Mouse (Mus musculus): ENCODE measurements around the gene Zfp12. TPM values are rescaled to one million over a fixed set of nuclear protein-coding genes. Genes with fewer than 3 reads are reported as not detected.

Zfp12 gene
- polyA plus RNA-seq, 1 experiment from 2014 or later = 30.4 TPM

GRCm38 (mm10) chr5:143287774-143288328 lies 52.9 kb downstream of the Zfp12 start:
- no peaks in the 10 kb centered on the region for H3K9me3 ChIP-seq (ENCODE audit: control insufficient read depth, low read length)
- H3K4me3 ChIP-seq (ENCODE audit: low read depth, low read length) = peak overlapping the region; percentile 23
- H3K4me1 ChIP-seq (replicated peaks; ENCODE audit: control insufficient read depth, insufficient read depth, low read length) = peaks cover 3% of the 10 kb centered on the region; the same call in 1 of the 2 replicates
- H3K36me3 ChIP-seq (ENCODE audit: control insufficient read depth, insufficient read depth, low read length) = no peaks in the 10 kb centered on the region
- H3K9ac ChIP-seq (ENCODE audit: low read length) = peak overlapping the region; percentile 33
- 1% methylated on average over 48 of the region's 48 CpGs for WGBS
- peaks cover 47% of the 10 kb centered on the region for H3K27me3 ChIP-seq (ENCODE audit: control insufficient read depth, insufficient read depth, low read length)
- no peak for ATAC-seq (replicated peaks; ENCODE audit: low FRiP score)
- H3K27ac ChIP-seq (ENCODE audit: low read depth, low read length) = no peak overlapping the region
- H3K4me2 ChIP-seq (ENCODE audit: low read depth, low read length, severe bottlenecking) = peak overlapping the region; percentile 52
- DNase-seq (ENCODE audit: low spot score) = peak; percentile 61

DNA sequence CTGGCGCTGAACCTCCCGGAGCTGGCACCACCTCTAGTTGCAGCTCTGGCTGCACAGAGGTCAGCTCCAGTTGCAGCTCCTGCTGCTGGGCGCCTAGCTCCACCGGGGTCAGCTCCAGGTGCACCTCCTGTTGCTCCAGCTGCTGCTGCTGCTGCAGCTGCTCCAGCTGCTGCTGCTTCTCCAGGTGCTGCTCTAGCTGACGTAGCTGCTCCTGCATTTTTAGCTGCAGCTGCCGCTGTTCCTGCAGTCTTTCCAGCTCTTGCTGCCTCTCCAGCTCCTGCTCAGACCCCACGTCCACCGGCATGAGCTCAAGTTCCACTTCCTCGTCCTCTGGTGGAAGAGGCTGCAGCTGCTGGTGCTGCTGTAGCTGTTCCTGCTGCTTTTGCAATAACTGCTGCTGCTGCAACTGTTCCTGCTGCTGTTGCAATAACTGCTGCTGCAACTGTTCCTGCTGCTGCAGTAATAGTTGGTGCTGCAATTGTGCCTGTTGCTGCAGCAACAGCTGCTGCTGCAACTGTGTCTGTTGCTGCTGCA lies 53.5 kb downstream of the Zfp12 start:
- 12% methylated on average over 9 of the region's 9 CpGs for WGBS
- H3K9me3 ChIP-seq (ENCODE audit: control insufficient read depth, low read length) = no peaks in the 10 kb centered on the region
- ATAC-seq (replicated peaks; ENCODE audit: low FRiP score) (no peak), DNase-seq (ENCODE audit: low spot score) (no peak)
- H3K4me1 ChIP-seq (replicated peaks; ENCODE audit: control insufficient read depth, insufficient read depth, low read length) = peaks cover 5% of the 10 kb centered on the region; the same call in 1 of the 2 replicates
- no peak overlapping the region for H3K27ac ChIP-seq (ENCODE audit: low read depth, low read length)
- peak overlapping the region; percentile 52 for H3K4me2 ChIP-seq (ENCODE audit: low read depth, low read length, severe bottlenecking)
- H3K4me3 ChIP-seq (ENCODE audit: low read depth, low read length) = peak overlapping the region; percentile 23
- H3K27me3 ChIP-seq (ENCODE audit: control insufficient read depth, insufficient read depth, low read length) = peaks cover 53% of the 10 kb centered on the region
- no peaks in the 10 kb centered on the region for H3K36me3 ChIP-seq (ENCODE audit: control insufficient read depth, insufficient read depth, low read length)
- H3K9ac ChIP-seq (ENCODE audit: low read length) = peak overlapping the region; percentile 33

GRCm38 (mm10) chr5:143289299-143289698 lies 54.3 kb downstream of the Zfp12 start:
- Histone ChIP-seq H3K4me1 (replicated peaks; ENCODE audit: control insufficient read depth, insufficient read depth, low read length) (peaks cover 6% of the 10 kb centered on the region; the same call in 1 of the 2 replicates), H3K9ac (ENCODE audit: low read length) (no peak overlapping the region), H3K27me3 (ENCODE audit: control insufficient read depth, insufficient read depth, low read length) (peaks cover 61% of the 10 kb centered on the region), H3K4me3 (ENCODE audit: low read depth, low read length) (no peak overlapping the region), H3K4me2 (ENCODE audit: low read depth, low read length, severe bottlenecking) (no peak overlapping the region), H3K36me3 (ENCODE audit: control insufficient read depth, insufficient read depth, low read length) (no peaks in the 10 kb centered on the region), H3K27ac (ENCODE audit: low read depth, low read length) (no peak overlapping the region), H3K9me3 (ENCODE audit: control insufficient read depth, low read length) (no peaks in the 10 kb centered on the region)
- 67% methylated on average over 9 of the region's 9 CpGs for WGBS
- DNase-seq (ENCODE audit: low spot score) (no peak), ATAC-seq (replicated peaks; ENCODE audit: low FRiP score) (no peak)

- ATAC-seq (replicated peaks; ENCODE audit: low FRiP score) (no peak), DNase-seq (ENCODE audit: low spot score) (no peak)
- Histone ChIP-seq H3K27ac (ENCODE audit: low read depth, low read length) (no peak overlapping the region), H3K9me3 (ENCODE audit: control insufficient read depth, low read length) (peaks cover 3% of the 10 kb centered on the region; the same call in 1 of the 2 replicates), H3K4me3 (ENCODE audit: low read depth, low read length) (peak overlapping the region; percentile 22; the same call in 1 of the 2 replicates), H3K27me3 (ENCODE audit: control insufficient read depth, insufficient read depth, low read length) (peaks cover 51% of the 10 kb centered on the region), H3K4me1 (replicated peaks; ENCODE audit: control insufficient read depth, insufficient read depth, low read length) (0 out of 2 replicates have a peak, but pooled peaks cover 3% of the 10 kb centered on the region), H3K9ac (ENCODE audit: low read length) (no peak overlapping the region), H3K36me3 (ENCODE audit: control insufficient read depth, insufficient read depth, low read length) (no peaks in the 10 kb centered on the region), H3K4me2 (ENCODE audit: low read depth, low read length, severe bottlenecking) (peak overlapping the region; percentile 43)
- WGBS = 2% methylated on average over 18 of the region's 19 CpGs
Observed at GRCm38 (mm10) chr5:143292879-143293278, 57.9 kb downstream of the Zfp12 start.

GRCm38 (mm10) chr5:143293404-143293803 lies 58.4 kb downstream of the Zfp12 start, which contains the start of gene Zfp853:
Gene Zfp853 (minus strand): TSS chr5:143293623.
- 0 out of 2 replicates have a peak, but pooled peaks have one; percentile 27 for ATAC-seq (replicated peaks; ENCODE audit: low FRiP score)
- DNase-seq (ENCODE audit: low spot score) = no peak

DNA sequence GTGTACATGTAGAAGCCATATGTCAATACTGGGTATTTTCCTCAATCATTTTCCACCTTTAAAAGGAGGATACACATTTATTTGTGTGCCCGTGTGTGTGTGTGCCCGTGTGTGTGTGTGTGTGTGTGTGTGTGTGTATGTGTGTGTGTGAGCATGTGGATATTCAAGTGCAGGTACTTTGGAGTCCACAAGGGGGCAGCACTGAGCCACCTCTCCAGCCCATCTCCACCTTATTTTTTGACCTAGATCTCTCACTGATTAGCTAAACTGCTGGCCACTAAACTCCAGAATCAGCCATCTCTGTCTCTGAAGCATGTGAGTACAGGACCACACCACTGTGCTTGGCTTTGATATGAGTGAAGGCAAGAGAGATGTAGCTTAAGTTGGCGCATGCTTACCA lies 59.9 kb downstream of the Zfp12 start:
- Histone ChIP-seq H3K36me3 (ENCODE audit: control insufficient read depth, insufficient read depth, low read length) (peaks cover 2% of the 10 kb centered on the region), H3K4me1 (replicated peaks; ENCODE audit: control insufficient read depth, insufficient read depth, low read length) (0 out of 2 replicates have a peak, but pooled peaks cover 3% of the 10 kb centered on the region), H3K9me3 (ENCODE audit: control insufficient read depth, low read length) (peaks cover 3% of the 10 kb centered on the region; the same call in 1 of the 2 replicates), H3K27ac (ENCODE audit: low read depth, low read length) (no peak overlapping the region), H3K4me2 (ENCODE audit: low read depth, low read length, severe bottlenecking) (no peak overlapping the region), H3K4me3 (ENCODE audit: low read depth, low read length) (no peak overlapping the region), H3K27me3 (ENCODE audit: control insufficient read depth, insufficient read depth, low read length) (peaks cover 31% of the 10 kb centered on the region), H3K9ac (ENCODE audit: low read length) (no peak overlapping the region)
- no peak for ATAC-seq (replicated peaks; ENCODE audit: low FRiP score)
- no peak for DNase-seq (ENCODE audit: low spot score)
- WGBS = 96% methylated on average over 3 of the region's 3 CpGs

More at GRCm38 (mm10) chr5:143293404-143293803, 58.4 kb downstream of the Zfp12 start, which contains the start of gene Zfp853:
- peak within 1 kb of the TSS; percentile 43 for H3K4me2 ChIP-seq (ENCODE audit: low read depth, low read length, severe bottlenecking)
- 3% methylated on average over 37 of the region's 38 CpGs for WGBS
- H3K27ac ChIP-seq (ENCODE audit: low read depth, low read length) = no peak within 1 kb of the TSS
- 0 out of 2 replicates have a peak, but pooled peaks cover 3% of the 10 kb centered on the region for H3K4me1 ChIP-seq (replicated peaks; ENCODE audit: control insufficient read depth, insufficient read depth, low read length)
- H3K36me3 ChIP-seq (ENCODE audit: control insufficient read depth, insufficient read depth, low read length) = no peaks in the 10 kb centered on the region
- H3K9ac ChIP-seq (ENCODE audit: low read length) = no peak within 1 kb of the TSS
- peaks cover 46% of the 10 kb centered on the region for H3K27me3 ChIP-seq (ENCODE audit: control insufficient read depth, insufficient read depth, low read length)
- H3K9me3 ChIP-seq (ENCODE audit: control insufficient read depth, low read length) = peaks cover 3% of the 10 kb centered on the region; the same call in 1 of the 2 replicates
- peak within 1 kb of the TSS; percentile 22 for H3K4me3 ChIP-seq (ENCODE audit: low read depth, low read length)

GRCm38 (mm10) chr5:143295330-143295729 lies 60.4 kb downstream of the Zfp12 start:
- ATAC-seq (replicated peaks; ENCODE audit: low FRiP score) = no peak
- WGBS = 98% methylated on average over 2 of the region's 2 CpGs
- H3K27me3 ChIP-seq (ENCODE audit: control insufficient read depth, insufficient read depth, low read length) = peaks cover 31% of the 10 kb centered on the region
- no peak overlapping the region for H3K4me3 ChIP-seq (ENCODE audit: low read depth, low read length)
- no peak overlapping the region for H3K27ac ChIP-seq (ENCODE audit: low read depth, low read length)
- H3K4me1 ChIP-seq (replicated peaks; ENCODE audit: control insufficient read depth, insufficient read depth, low read length) = 0 out of 2 replicates have a peak, but pooled peaks cover 3% of the 10 kb centered on the region
- DNase-seq (ENCODE audit: low spot score) = no peak
- H3K4me2 ChIP-seq (ENCODE audit: low read depth, low read length, severe bottlenecking) = no peak overlapping the region
- H3K9ac ChIP-seq (ENCODE audit: low read length) = no peak overlapping the region
- H3K36me3 ChIP-seq (ENCODE audit: control insufficient read depth, insufficient read depth, low read length) = peaks cover 7% of the 10 kb centered on the region
- H3K9me3 ChIP-seq (ENCODE audit: control insufficient read depth, low read length) = peaks cover 3% of the 10 kb centered on the region; the same call in 1 of the 2 replicates

GRCm38 (mm10) chr5:143297986-143298385 lies 63.0 kb downstream of the Zfp12 start:
- Histone ChIP-seq H3K4me1 (replicated peaks; ENCODE audit: control insufficient read depth, insufficient read depth, low read length) (0 out of 2 replicates have a peak, but pooled peaks cover 3% of the 10 kb centered on the region), H3K9ac (ENCODE audit: low read length) (no peak overlapping the region), H3K27ac (ENCODE audit: low read depth, low read length) (no peak overlapping the region), H3K36me3 (ENCODE audit: control insufficient read depth, insufficient read depth, low read length) (peaks cover 12% of the 10 kb centered on the region), H3K27me3 (ENCODE audit: control insufficient read depth, insufficient read depth, low read length) (peaks cover 16% of the 10 kb centered on the region), H3K4me2 (ENCODE audit: low read depth, low read length, severe bottlenecking) (no peak overlapping the region), H3K9me3 (ENCODE audit: control insufficient read depth, low read length) (peaks cover 3% of the 10 kb centered on the region; the same call in 1 of the 2 replicates), H3K4me3 (ENCODE audit: low read depth, low read length) (no peak overlapping the region)
- ATAC-seq (replicated peaks; ENCODE audit: low FRiP score) = no peak
- 93% methylated on average over 9 of the region's 9 CpGs for WGBS
- no peak for DNase-seq (ENCODE audit: low spot score)
